Mouse (Mus musculus) liver, embryonic 14.5 days (tissue): ENCODE measurements around the gene Ralgps1. TPM values are rescaled to one million over a fixed set of nuclear protein-coding genes. Genes with fewer than 3 reads are reported as not detected.
"Not testable (repeated sequence)": the region's sequence is repeated elsewhere in the genome, so short reads cannot be mapped to it uniquely, and the experiment has no call there.

Experiments
- ATAC-seq: fragments of 200-750 bp; cut with Nextera tagmentation; 2 replicates; pipeline ENCODE4 v1.8.0; 2017; ENCODE audit warnings: moderate number of reproducible peaks, mild to moderate bottlenecking, moderate library complexity; ENCODE audit not compliant: insufficient read depth
- DNase-seq, 3 experiments: peaks; one replicate each; pipeline ENCODE4 v3.0.0-alpha.2; 2012 to 2013; ENCODE audit warnings: low read depth in 3 of 3, low spot score in 3 of 3
- H3K27ac ChIP-seq: fragments of 300-500 bp; sonication (generic); 2 replicates; pipeline ENCODE4 v1.5.1; 2014; ENCODE audit warnings: moderate library complexity, mild to moderate bottlenecking, control low read depth, inconsistent platforms
- H3K27me3 ChIP-seq: fragments of 300-500 bp; sonication (generic); 2 replicates; pipeline ENCODE4 v1.6.1; 2014; ENCODE audit warnings: mild to moderate bottlenecking, low read length, moderate library complexity; ENCODE audit not compliant: control insufficient read depth, insufficient read depth
- H3K36me3 ChIP-seq: fragments of 300-500 bp; sonication (generic); replicated peaks from 2 replicates; pipeline ENCODE4 v1.6.1; 2014; ENCODE audit warnings: low read depth; ENCODE audit not compliant: control insufficient read depth, insufficient read depth
- H3K4me1 ChIP-seq, 2 experiments: fragments of 200-500 bp in 1 of 2; fragments of 300-500 bp in 1 of 2; sonication (generic) in 1 of 2; replicated peaks; 2 replicates each; pipeline ENCODE4 v1.6.1; 2012 to 2014; ENCODE audit warnings: antibody characterized with exemption in 1 of 2, inconsistent platforms in 1 of 2, low read length in 1 of 2; ENCODE audit not compliant: control insufficient read depth in 2 of 2, insufficient read depth in 2 of 2
- H3K4me2 ChIP-seq: fragments of 300-500 bp; sonication (generic); 2 replicates; pipeline ENCODE4 v1.6.1; 2014; ENCODE audit warnings: low read depth, mild to moderate bottlenecking, control low read depth, moderate library complexity
- H3K4me3 ChIP-seq, 2 experiments: fragments of 200-500 bp in 1 of 2; fragments of 300-500 bp in 1 of 2; sonication (generic) in 1 of 2; 2 replicates each; pipeline ENCODE4 v1.5.1; 2012 to 2014; ENCODE audit warnings: low read depth in 2 of 2, low read length in 2 of 2, mild to moderate bottlenecking in 2 of 2, control low read depth in 1 of 2, inconsistent platforms in 1 of 2, moderate library complexity in 1 of 2; ENCODE audit not compliant: insufficient read depth in 1 of 2
- H3K9ac ChIP-seq: fragments of 300-500 bp; sonication (generic); replicated peaks from 2 replicates; pipeline ENCODE4 v1.6.1; 2014; ENCODE audit warnings: mild to moderate bottlenecking, control low read depth, moderate library complexity
- H3K9me3 ChIP-seq: fragments of 300-500 bp; sonication (generic); 2 replicates; pipeline ENCODE4 v1.6.1; 2016; ENCODE audit warnings: low read length, mixed read lengths; ENCODE audit not compliant: control insufficient read depth
- CTCF ChIP-seq: IDR thresholded peaks from 2 replicates; pipeline ENCODE4 v1.5.1; 2016; ENCODE audit warnings: antibody characterized with exemption, low read depth, control low read depth
- EP300 ChIP-seq: IDR thresholded peaks from 2 replicates; pipeline ENCODE4 v1.6.1; 2016; ENCODE audit warnings: antibody characterized with exemption, low read depth
- WGBS: fragments of 180-500 bp; shearing (Covaris S2); extraction: QIAGEN DNeasy Blood & Tissue Kit; methylation state at CpG from one replicate; pipeline ENCODE4 v1.1.7; 2014; ENCODE audit not compliant: insufficient replicate concordance; 5-methylcytosine and 5-hydroxymethylcytosine counted together
- polyA plus RNA-seq, 2 experiments: library from polyadenylated mRNA; depleted of rRNA in 1 of 2; stranded (reverse) in 1 of 2; unstranded in 1 of 2; fragments of >200 nt; fragmentation: Nextera tagmentation in 1 of 2; extraction: Ambion mirVana in 1 of 2; gene quantifications; 2 replicates each; pipeline versions ENCODE4 v1.2.1 to v1.2.3; 2012 to 2014

The Ralgps1 gene
- polyA plus RNA-seq, 2 experiments: 0.58 to 0.71 TPM

- Histone ChIP-seq H3K4me2 (no peak overlapping the region), H3K4me1 (peaks cover 0 to 7% of the 10 kb centered on the region in 2 experiments; a peak in 3 of 4 replicates), H3K36me3 (no peaks in the 10 kb centered on the region), H3K27ac (no peak overlapping the region), H3K9ac (no peak overlapping the region), H3K9me3 (no peaks in the 10 kb centered on the region), H3K27me3 (peaks cover 17% of the 10 kb centered on the region), H3K4me3 (no peak overlapping the region)
- 50% methylated on average over 2 of the region's 2 CpGs for WGBS
- DNase-seq (no peak), ATAC-seq (no peak)
- TF ChIP-seq CTCF (no peak), EP300 (no peak)
Measured at GRCm38 (mm10) chr2:33127271-33127670, 244.0 kb downstream of the Ralgps1 start.

GRCm38 (mm10) chr2:33122856-33123255, 248.4 kb downstream of the Ralgps1 start:
- ATAC-seq (no peak), DNase-seq (no peak)
- H3K4me2 ChIP-seq: no peak overlapping the region
- H3K27me3 ChIP-seq: no peaks in the 10 kb centered on the region
- no peak for TF ChIP-seq EP300
- TF ChIP-seq CTCF: no peak
- H3K9me3 ChIP-seq: no peaks in the 10 kb centered on the region
- H3K4me1 ChIP-seq: no peaks in the 10 kb centered on the region
- no peak overlapping the region for H3K9ac ChIP-seq
- no peak overlapping the region for H3K4me3 ChIP-seq
- H3K36me3 ChIP-seq: no peaks in the 10 kb centered on the region
- H3K27ac ChIP-seq: no peak overlapping the region
- WGBS: 62% methylated on average over 6 of the region's 6 CpGs

- H3K9me3 ChIP-seq: no peaks in the 10 kb centered on the region
- TF ChIP-seq EP300: no peak
- no peak for TF ChIP-seq CTCF
- H3K9ac ChIP-seq: no peak overlapping the region
- no peak for ATAC-seq
- 67% methylated on average over 8 of the region's 8 CpGs for WGBS
- H3K36me3 ChIP-seq: no peaks in the 10 kb centered on the region
- H3K4me2 ChIP-seq: no peak overlapping the region
- H3K4me1 ChIP-seq: no peaks in the 10 kb centered on the region
- no peak overlapping the region for H3K27ac ChIP-seq
- no peaks in the 10 kb centered on the region for H3K27me3 ChIP-seq
- H3K4me3 ChIP-seq: no peak overlapping the region
- no peak for DNase-seq
Measured at GRCm38 (mm10) chr2:33100536-33100935, 270.8 kb downstream of the Ralgps1 start.

- H3K9ac ChIP-seq, ATAC-seq, H3K4me1 ChIP-seq, H3K27ac ChIP-seq, DNase-seq, H3K4me3 ChIP-seq, H3K36me3 ChIP-seq, H3K9me3 ChIP-seq, H3K27me3 ChIP-seq, H3K4me2 ChIP-seq: not testable (repeated sequence)
- 58% methylated on average over 12 of the region's 12 CpGs for WGBS
Measured at GRCm38 (mm10) chr2:33097326-33097725, 274.0 kb downstream of the Ralgps1 start.

GRCm38 (mm10) chr2:33095221-33095671, 276.0 kb downstream of the Ralgps1 start:
- H3K27me3 ChIP-seq: no peaks in the 10 kb centered on the region
- WGBS: 53% methylated on average over 10 of the region's 10 CpGs
- no peaks in the 10 kb centered on the region for H3K36me3 ChIP-seq
- TF ChIP-seq EP300 (no peak), CTCF (no peak)
- no peak for ATAC-seq
- H3K4me1 ChIP-seq: no peaks in the 10 kb centered on the region
- no peak for DNase-seq
- H3K4me3 ChIP-seq: no peak overlapping the region
- H3K9ac ChIP-seq: no peak overlapping the region
- H3K4me2 ChIP-seq: no peak overlapping the region
- H3K9me3 ChIP-seq: no peaks in the 10 kb centered on the region
- no peak overlapping the region for H3K27ac ChIP-seq
